Mouse (Mus musculus): ENCODE measurements around the gene Wbp1l. TPM values are rescaled to one million over a fixed set of nuclear protein-coding genes. Genes with fewer than 3 reads are reported as not detected.

The Wbp1l gene
- polyA plus RNA-seq, 1 experiment from 2014 or later = 37.0 TPM

GRCm38 (mm10) chr19:46661511-46661910 is 62.6 kb downstream of the Wbp1l start:
- 50% methylated on average over 4 of the region's 4 CpGs for WGBS
- no peaks in the 10 kb centered on the region for H3K4me1 ChIP-seq (ENCODE audit: control insufficient read depth, insufficient read depth, low read length)
- no peak overlapping the region for H3K4me2 ChIP-seq (replicated peaks; ENCODE audit: low read depth, low read length)
- no peak overlapping the region for H3K9ac ChIP-seq (replicated peaks; ENCODE audit: low read depth, low read length)
- H3K36me3 ChIP-seq (ENCODE audit: control insufficient read depth, insufficient read depth, low read length) = peaks cover 5% of the 10 kb centered on the region; the same call in 1 of the 2 replicates
- H3K4me3 ChIP-seq (ENCODE audit: low read depth, low read length) = no peak overlapping the region
- no peak for ATAC-seq (ENCODE audit: insufficient number of reproducible peaks, insufficient read depth, low FRiP score, low read depth)
- H3K27me3 ChIP-seq (ENCODE audit: control insufficient read depth, insufficient read depth, low read length) = no peaks in the 10 kb centered on the region
- no peaks in the 10 kb centered on the region for H3K9me3 ChIP-seq (ENCODE audit: control insufficient read depth, low read depth, low read length)
- H3K27ac ChIP-seq (ENCODE audit: low read length) = no peak overlapping the region

GRCm38 (mm10) chr19:46662214-46662613 is 63.3 kb downstream of the Wbp1l start:
- WGBS = 68% methylated on average over 8 of the region's 8 CpGs
- no peak for ATAC-seq (ENCODE audit: insufficient number of reproducible peaks, insufficient read depth, low FRiP score, low read depth)

GRCm38 (mm10) chr19:46662784-46663183 is 63.9 kb downstream of the Wbp1l start:
- H3K9me3 ChIP-seq (ENCODE audit: control insufficient read depth, low read depth, low read length) = no peaks in the 10 kb centered on the region

More at GRCm38 (mm10) chr19:46662214-46662613, 63.3 kb downstream of the Wbp1l start:
- H3K9me3 ChIP-seq (ENCODE audit: control insufficient read depth, low read depth, low read length) = no peaks in the 10 kb centered on the region
- no peaks in the 10 kb centered on the region for H3K4me1 ChIP-seq (ENCODE audit: control insufficient read depth, insufficient read depth, low read length)
- H3K4me2 ChIP-seq (replicated peaks; ENCODE audit: low read depth, low read length) = no peak overlapping the region
- no peak overlapping the region for H3K9ac ChIP-seq (replicated peaks; ENCODE audit: low read depth, low read length)
- no peak overlapping the region for H3K4me3 ChIP-seq (ENCODE audit: low read depth, low read length)
- H3K36me3 ChIP-seq (ENCODE audit: control insufficient read depth, insufficient read depth, low read length) = no peaks in the 10 kb centered on the region
- no peak overlapping the region for H3K27ac ChIP-seq (ENCODE audit: low read length)
- H3K27me3 ChIP-seq (ENCODE audit: control insufficient read depth, insufficient read depth, low read length) = no peaks in the 10 kb centered on the region

GRCm38 (mm10) chr19:46665474-46665873 is 66.6 kb downstream of the Wbp1l start:
- H3K4me3 ChIP-seq (ENCODE audit: low read depth, low read length) = no peak overlapping the region
- no peak overlapping the region for H3K4me2 ChIP-seq (replicated peaks; ENCODE audit: low read depth, low read length)
- no peaks in the 10 kb centered on the region for H3K9me3 ChIP-seq (ENCODE audit: control insufficient read depth, low read depth, low read length)
- H3K4me1 ChIP-seq (ENCODE audit: control insufficient read depth, insufficient read depth, low read length) = no peaks in the 10 kb centered on the region
- no peaks in the 10 kb centered on the region for H3K36me3 ChIP-seq (ENCODE audit: control insufficient read depth, insufficient read depth, low read length)
- no peaks in the 10 kb centered on the region for H3K27me3 ChIP-seq (ENCODE audit: control insufficient read depth, insufficient read depth, low read length)
- no peak for ATAC-seq (ENCODE audit: insufficient number of reproducible peaks, insufficient read depth, low FRiP score, low read depth)
- WGBS = 72% methylated on average over 7 of the region's 7 CpGs
- H3K27ac ChIP-seq (ENCODE audit: low read length) = no peak overlapping the region
- no peak overlapping the region for H3K9ac ChIP-seq (replicated peaks; ENCODE audit: low read depth, low read length)

More at GRCm38 (mm10) chr19:46662784-46663183, 63.9 kb downstream of the Wbp1l start:
- H3K4me3 ChIP-seq (ENCODE audit: low read depth, low read length) = no peak overlapping the region
- WGBS = 84% methylated on average over 6 of the region's 6 CpGs
- no peaks in the 10 kb centered on the region for H3K27me3 ChIP-seq (ENCODE audit: control insufficient read depth, insufficient read depth, low read length)
- H3K9ac ChIP-seq (replicated peaks; ENCODE audit: low read depth, low read length) = no peak overlapping the region
- no peak for ATAC-seq (ENCODE audit: insufficient number of reproducible peaks, insufficient read depth, low FRiP score, low read depth)
- no peaks in the 10 kb centered on the region for H3K4me1 ChIP-seq (ENCODE audit: control insufficient read depth, insufficient read depth, low read length)
- H3K4me2 ChIP-seq (replicated peaks; ENCODE audit: low read depth, low read length) = no peak overlapping the region
- no peak overlapping the region for H3K27ac ChIP-seq (ENCODE audit: low read length)
- no peaks in the 10 kb centered on the region for H3K36me3 ChIP-seq (ENCODE audit: control insufficient read depth, insufficient read depth, low read length)

GRCm38 (mm10) chr19:46667300-46667699 is 68.4 kb downstream of the Wbp1l start:
- H3K4me3 ChIP-seq (ENCODE audit: low read depth, low read length) = no peak overlapping the region
- H3K4me1 ChIP-seq (ENCODE audit: control insufficient read depth, insufficient read depth, low read length) = no peaks in the 10 kb centered on the region
- ATAC-seq (ENCODE audit: insufficient number of reproducible peaks, insufficient read depth, low FRiP score, low read depth) = no peak
- 42% methylated on average over 11 of the region's 11 CpGs for WGBS
- no peaks in the 10 kb centered on the region for H3K9me3 ChIP-seq (ENCODE audit: control insufficient read depth, low read depth, low read length)
- H3K4me2 ChIP-seq (replicated peaks; ENCODE audit: low read depth, low read length) = no peak overlapping the region
- H3K36me3 ChIP-seq (ENCODE audit: control insufficient read depth, insufficient read depth, low read length) = no peaks in the 10 kb centered on the region
- no peak overlapping the region for H3K27ac ChIP-seq (ENCODE audit: low read length)
- no peak overlapping the region for H3K9ac ChIP-seq (replicated peaks; ENCODE audit: low read depth, low read length)
- no peaks in the 10 kb centered on the region for H3K27me3 ChIP-seq (ENCODE audit: control insufficient read depth, insufficient read depth, low read length)

- Histone ChIP-seq H3K27ac (ENCODE audit: low read length) (no peak overlapping the region), H3K4me2 (replicated peaks; ENCODE audit: low read depth, low read length) (no peak overlapping the region), H3K27me3 (ENCODE audit: control insufficient read depth, insufficient read depth, low read length) (no peaks in the 10 kb centered on the region), H3K4me1 (ENCODE audit: control insufficient read depth, insufficient read depth, low read length) (no peaks in the 10 kb centered on the region), H3K9ac (replicated peaks; ENCODE audit: low read depth, low read length) (no peak overlapping the region), H3K4me3 (ENCODE audit: low read depth, low read length) (no peak overlapping the region), H3K9me3 (ENCODE audit: control insufficient read depth, low read depth, low read length) (no peaks in the 10 kb centered on the region), H3K36me3 (ENCODE audit: control insufficient read depth, insufficient read depth, low read length) (no peaks in the 10 kb centered on the region)
- 83% methylated on average over 10 of the region's 10 CpGs for WGBS
- no peak for ATAC-seq (ENCODE audit: insufficient number of reproducible peaks, insufficient read depth, low FRiP score, low read depth)
Measured at GRCm38 (mm10) chr19:46668263-46668662, 69.4 kb downstream of the Wbp1l start.

- no peak for ATAC-seq (ENCODE audit: insufficient number of reproducible peaks, insufficient read depth, low FRiP score, low read depth)
Measured at GRCm38 (mm10) chr19:46669802-46670201, 70.9 kb downstream of the Wbp1l start.

GRCm38 (mm10) chr19:46670691-46671090 is 71.8 kb downstream of the Wbp1l start:
- H3K36me3 ChIP-seq (ENCODE audit: control insufficient read depth, insufficient read depth, low read length) = no peaks in the 10 kb centered on the region
- H3K4me1 ChIP-seq (ENCODE audit: control insufficient read depth, insufficient read depth, low read length) = no peaks in the 10 kb centered on the region

More at GRCm38 (mm10) chr19:46669802-46670201, 70.9 kb downstream of the Wbp1l start:
- Histone ChIP-seq H3K9me3 (ENCODE audit: control insufficient read depth, low read depth, low read length) (no peaks in the 10 kb centered on the region), H3K36me3 (ENCODE audit: control insufficient read depth, insufficient read depth, low read length) (no peaks in the 10 kb centered on the region), H3K27me3 (ENCODE audit: control insufficient read depth, insufficient read depth, low read length) (no peaks in the 10 kb centered on the region), H3K27ac (ENCODE audit: low read length) (no peak overlapping the region), H3K4me3 (ENCODE audit: low read depth, low read length) (no peak overlapping the region), H3K4me2 (replicated peaks; ENCODE audit: low read depth, low read length) (no peak overlapping the region), H3K4me1 (ENCODE audit: control insufficient read depth, insufficient read depth, low read length) (no peaks in the 10 kb centered on the region), H3K9ac (replicated peaks; ENCODE audit: low read depth, low read length) (no peak overlapping the region)
- 61% methylated on average over 5 of the region's 5 CpGs for WGBS

GRCm38 (mm10) chr19:46672766-46673418 is 74.0 kb downstream of the Wbp1l start, which contains the start of gene Cyp17a1:
TSS of gene Cyp17a1 (minus strand) at chr19:46673172.
- H3K27me3 ChIP-seq (ENCODE audit: control insufficient read depth, insufficient read depth, low read length) = no peaks in the 10 kb centered on the region
- H3K36me3 ChIP-seq (ENCODE audit: control insufficient read depth, insufficient read depth, low read length) = no peaks in the 10 kb centered on the region
- H3K27ac ChIP-seq (ENCODE audit: low read length) = no peak within 1 kb of the TSS
- no peak within 1 kb of the TSS for H3K9ac ChIP-seq (replicated peaks; ENCODE audit: low read depth, low read length)
- ATAC-seq (ENCODE audit: insufficient number of reproducible peaks, insufficient read depth, low FRiP score, low read depth) = no peak
- H3K4me3 ChIP-seq (ENCODE audit: low read depth, low read length) = no peak within 1 kb of the TSS
- H3K9me3 ChIP-seq (ENCODE audit: control insufficient read depth, low read depth, low read length) = no peaks in the 10 kb centered on the region
- 41% methylated on average over 5 of the region's 5 CpGs for WGBS
- no peak within 1 kb of the TSS for H3K4me2 ChIP-seq (replicated peaks; ENCODE audit: low read depth, low read length)
- H3K4me1 ChIP-seq (ENCODE audit: control insufficient read depth, insufficient read depth, low read length) = no peaks in the 10 kb centered on the region

More at GRCm38 (mm10) chr19:46670691-46671090, 71.8 kb downstream of the Wbp1l start:
- peak; percentile 53; the same call in 1 of the 2 replicates for ATAC-seq (ENCODE audit: insufficient number of reproducible peaks, insufficient read depth, low FRiP score, low read depth)
- Histone ChIP-seq H3K27me3 (ENCODE audit: control insufficient read depth, insufficient read depth, low read length) (no peaks in the 10 kb centered on the region), H3K4me3 (ENCODE audit: low read depth, low read length) (no peak overlapping the region), H3K9ac (replicated peaks; ENCODE audit: low read depth, low read length) (no peak overlapping the region), H3K9me3 (ENCODE audit: control insufficient read depth, low read depth, low read length) (no peaks in the 10 kb centered on the region), H3K27ac (ENCODE audit: low read length) (no peak overlapping the region), H3K4me2 (replicated peaks; ENCODE audit: low read depth, low read length) (no peak overlapping the region)
- WGBS = 30% methylated on average over 13 of the region's 13 CpGs

All from stomach, embryonic 14.5 days (tissue).